Mouse (Mus musculus): ENCODE measurements around the gene Vps50. TPM values are rescaled to one million over a fixed set of nuclear protein-coding genes. Genes with fewer than 3 reads are reported as not detected.

The Vps50 gene
- polyA plus RNA-seq (2012; rRNA removed) = 3.8 and 5.9 TPM in 2 replicates

DNA sequence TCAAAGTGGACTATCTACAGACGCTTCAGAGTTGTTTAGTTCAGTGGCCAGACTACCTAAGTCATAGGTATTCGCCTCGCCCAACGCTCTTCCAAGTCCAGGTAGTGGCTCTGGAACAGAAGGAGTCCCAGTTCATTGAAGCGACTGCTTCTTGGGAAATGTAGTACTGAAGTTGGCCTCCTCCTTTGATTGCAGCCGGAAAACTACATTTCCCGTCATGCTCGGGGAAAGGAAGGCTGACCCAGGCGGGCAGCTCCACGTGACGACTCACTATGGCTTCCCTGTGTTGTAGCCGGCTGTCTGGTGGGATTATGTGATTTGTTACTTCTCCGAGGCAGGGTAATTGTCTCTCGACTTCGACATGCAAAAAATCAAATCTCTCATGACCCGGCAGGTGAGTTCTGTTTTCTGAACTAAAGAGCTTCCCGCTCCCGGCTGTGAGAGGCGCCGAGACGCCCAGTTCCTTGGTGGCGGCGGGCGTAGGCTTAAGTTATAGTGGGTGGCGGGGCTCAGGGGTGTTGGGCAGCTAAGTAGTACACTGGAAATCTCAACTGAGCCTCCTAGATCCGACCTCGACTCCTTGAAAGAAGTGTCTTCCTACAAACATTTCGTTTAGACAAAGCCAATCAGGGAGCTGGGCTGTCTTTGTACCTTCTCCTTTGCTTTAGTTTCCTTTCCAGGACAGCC, at the start of gene Vps50, which contains the start of gene Hepacam2:
Gene Vps50, plus strand, starts transcription at position 221 of the 687 bp plus-strand sequence.
Gene Hepacam2, minus strand, starts transcription at position 137 of the 687 bp plus-strand sequence.
- Histone ChIP-seq H3K27ac (ENCODE audit: control insufficient read depth, insufficient read depth, low read depth, low read length) (peak within 1 kb of the TSS; percentile 42), H3K4me1 (ENCODE audit: control insufficient read depth, insufficient read depth, low read length) (peaks cover 5% of the 10 kb centered on the region)
- TF ChIP-seq CTCF (IDR thresholded peaks at IDR 0.05; ENCODE audit: control insufficient read depth, insufficient read depth, insufficient replicate concordance, low read depth, low read length) (no peak), POLR2A (IDR thresholded peaks at IDR 0.05; ENCODE audit: control insufficient read depth, low read depth, low read length) (peak; percentile 67)

GRCm38 (mm10) chr6:3454421-3454820, 43.8 kb upstream of the Vps50 start:
- Histone ChIP-seq H3K27me3 (ENCODE audit: control insufficient read depth, insufficient read depth, low read length) (no peaks in the 10 kb centered on the region), H3K27ac (ENCODE audit: control insufficient read depth, insufficient read depth, low read depth, low read length) (no peak overlapping the region), H3K36me3 (ENCODE audit: control insufficient read depth, insufficient read depth, low read length) (no peaks in the 10 kb centered on the region), H3K4me1 (ENCODE audit: control insufficient read depth, insufficient read depth, low read length) (peaks cover 3% of the 10 kb centered on the region; the same call in 1 of the 2 replicates), H3K4me3 (ENCODE audit: control insufficient read depth, low read depth, low read length) (no peak overlapping the region)
- no peak for TF ChIP-seq CTCF (IDR thresholded peaks at IDR 0.05; ENCODE audit: control insufficient read depth, insufficient read depth, insufficient replicate concordance, low read depth, low read length)
- TF ChIP-seq POLR2A (IDR thresholded peaks at IDR 0.05; ENCODE audit: control insufficient read depth, low read depth, low read length) = no peak

More for the DNA sequence above, at the start of gene Vps50, which contains the start of gene Hepacam2:
- peak within 1 kb of the TSS; percentile 95 for H3K4me3 ChIP-seq (ENCODE audit: control insufficient read depth, low read depth, low read length)
- no peaks in the 10 kb centered on the region for H3K27me3 ChIP-seq (ENCODE audit: control insufficient read depth, insufficient read depth, low read length)
- H3K36me3 ChIP-seq (ENCODE audit: control insufficient read depth, insufficient read depth, low read length) = no peaks in the 10 kb centered on the region

DNA sequence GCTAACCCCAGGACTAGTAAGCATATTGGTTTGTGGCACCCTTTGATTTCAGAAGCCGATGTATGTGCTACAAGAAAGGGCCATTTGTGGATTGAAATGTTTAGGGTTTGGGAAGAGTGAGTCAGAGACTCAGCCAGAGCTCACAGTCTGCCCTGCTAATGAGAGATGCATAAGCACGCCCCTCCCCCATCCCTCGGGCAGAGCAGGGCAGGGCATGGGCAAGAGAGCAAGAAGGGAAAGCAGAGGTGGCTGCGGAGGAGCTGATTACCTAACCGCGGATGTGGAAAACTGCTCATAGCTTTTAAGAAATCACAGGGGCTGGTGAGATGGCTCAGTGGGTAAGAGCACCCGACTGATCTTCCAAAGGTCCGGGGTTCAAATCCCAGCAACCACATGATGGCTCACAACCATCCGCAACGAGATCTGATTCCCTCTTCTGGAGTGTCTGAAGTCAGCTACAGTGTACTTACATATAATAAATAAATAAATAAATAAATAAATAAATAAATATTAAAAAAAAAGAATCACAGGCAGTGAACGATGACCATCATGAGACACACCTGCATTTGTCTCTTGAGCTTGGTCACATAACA, 42.1 kb upstream of the Vps50 start:
- Histone ChIP-seq H3K4me3 (ENCODE audit: control insufficient read depth, low read depth, low read length) (no peak overlapping the region), H3K36me3 (ENCODE audit: control insufficient read depth, insufficient read depth, low read length) (no peaks in the 10 kb centered on the region), H3K4me1 (ENCODE audit: control insufficient read depth, insufficient read depth, low read length) (peaks cover 3% of the 10 kb centered on the region; the same call in 1 of the 2 replicates), H3K27ac (ENCODE audit: control insufficient read depth, insufficient read depth, low read depth, low read length) (no peak overlapping the region), H3K27me3 (ENCODE audit: control insufficient read depth, insufficient read depth, low read length) (no peaks in the 10 kb centered on the region)
- no peak for TF ChIP-seq CTCF (IDR thresholded peaks at IDR 0.05; ENCODE audit: control insufficient read depth, insufficient read depth, insufficient replicate concordance, low read depth, low read length)
- TF ChIP-seq POLR2A (IDR thresholded peaks at IDR 0.05; ENCODE audit: control insufficient read depth, low read depth, low read length) = no peak

- no peaks in the 10 kb centered on the region for H3K4me1 ChIP-seq (ENCODE audit: control insufficient read depth, insufficient read depth, low read length)
- TF ChIP-seq CTCF (IDR thresholded peaks at IDR 0.05; ENCODE audit: control insufficient read depth, insufficient read depth, insufficient replicate concordance, low read depth, low read length) = no peak
- TF ChIP-seq POLR2A (IDR thresholded peaks at IDR 0.05; ENCODE audit: control insufficient read depth, low read depth, low read length) = no peak
- H3K27me3 ChIP-seq (ENCODE audit: control insufficient read depth, insufficient read depth, low read length) = no peaks in the 10 kb centered on the region
- no peaks in the 10 kb centered on the region for H3K36me3 ChIP-seq (ENCODE audit: control insufficient read depth, insufficient read depth, low read length)
- no peak overlapping the region for H3K27ac ChIP-seq (ENCODE audit: control insufficient read depth, insufficient read depth, low read depth, low read length)
- H3K4me3 ChIP-seq (ENCODE audit: control insufficient read depth, low read depth, low read length) = no peak overlapping the region
Observed at GRCm38 (mm10) chr6:3463026-3463425, 35.2 kb upstream of the Vps50 start.

GRCm38 (mm10) chr6:3463594-3463993, 34.6 kb upstream of the Vps50 start:
- Histone ChIP-seq H3K27me3 (ENCODE audit: control insufficient read depth, insufficient read depth, low read length) (no peaks in the 10 kb centered on the region), H3K4me3 (ENCODE audit: control insufficient read depth, low read depth, low read length) (no peak overlapping the region), H3K36me3 (ENCODE audit: control insufficient read depth, insufficient read depth, low read length) (no peaks in the 10 kb centered on the region), H3K27ac (ENCODE audit: control insufficient read depth, insufficient read depth, low read depth, low read length) (no peak overlapping the region), H3K4me1 (ENCODE audit: control insufficient read depth, insufficient read depth, low read length) (no peaks in the 10 kb centered on the region)
- TF ChIP-seq CTCF (IDR thresholded peaks at IDR 0.05; ENCODE audit: control insufficient read depth, insufficient read depth, insufficient replicate concordance, low read depth, low read length) = no peak
- no peak for TF ChIP-seq POLR2A (IDR thresholded peaks at IDR 0.05; ENCODE audit: control insufficient read depth, low read depth, low read length)

DNA sequence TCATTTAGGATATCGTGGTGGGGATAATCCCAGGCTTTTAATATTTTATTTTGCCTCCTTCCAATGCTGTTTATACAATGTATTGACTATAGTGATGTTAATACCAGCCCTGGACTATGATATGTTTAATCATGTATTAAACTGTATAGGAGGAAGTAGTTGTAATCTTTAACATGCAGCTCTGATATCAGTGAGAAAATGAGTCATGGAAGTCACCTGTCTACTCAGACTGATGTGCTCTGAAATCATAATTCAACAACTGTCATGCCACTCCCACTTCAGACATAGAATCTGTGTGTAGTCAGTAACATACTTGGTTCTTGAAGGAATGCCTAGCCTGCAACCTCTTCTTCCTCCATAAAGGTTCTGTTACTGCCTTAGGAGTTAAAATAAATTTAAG, 29.6 kb upstream of the Vps50 start:
- Histone ChIP-seq H3K27ac (ENCODE audit: control insufficient read depth, insufficient read depth, low read depth, low read length) (no peak overlapping the region), H3K27me3 (ENCODE audit: control insufficient read depth, insufficient read depth, low read length) (no peaks in the 10 kb centered on the region), H3K4me3 (ENCODE audit: control insufficient read depth, low read depth, low read length) (no peak overlapping the region), H3K36me3 (ENCODE audit: control insufficient read depth, insufficient read depth, low read length) (no peaks in the 10 kb centered on the region), H3K4me1 (ENCODE audit: control insufficient read depth, insufficient read depth, low read length) (no peaks in the 10 kb centered on the region)
- TF ChIP-seq CTCF (IDR thresholded peaks at IDR 0.05; ENCODE audit: control insufficient read depth, insufficient read depth, insufficient replicate concordance, low read depth, low read length) = no peak
- TF ChIP-seq POLR2A (IDR thresholded peaks at IDR 0.05; ENCODE audit: control insufficient read depth, low read depth, low read length) = no peak

DNA sequence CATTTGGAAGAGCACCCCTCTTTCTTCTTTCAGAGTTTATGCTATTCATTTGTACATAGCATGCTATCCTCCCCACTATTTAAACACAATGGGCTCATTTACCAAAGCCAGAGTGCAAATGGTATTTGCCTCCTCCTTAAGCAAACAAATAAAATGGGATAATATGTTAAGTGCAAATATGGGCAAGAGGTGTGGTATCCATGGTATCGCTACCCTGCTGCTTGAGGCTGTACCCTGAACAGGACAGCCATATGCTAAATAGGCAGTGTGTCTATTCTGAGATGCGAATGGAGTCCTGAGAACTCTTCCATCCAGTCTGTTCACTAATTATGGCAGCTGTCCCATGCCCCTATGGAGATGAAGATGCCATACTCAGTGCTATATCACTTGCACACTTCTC, 27.5 kb upstream of the Vps50 start:
- no peak overlapping the region for H3K4me3 ChIP-seq (ENCODE audit: control insufficient read depth, low read depth, low read length)
- no peaks in the 10 kb centered on the region for H3K4me1 ChIP-seq (ENCODE audit: control insufficient read depth, insufficient read depth, low read length)
- H3K27me3 ChIP-seq (ENCODE audit: control insufficient read depth, insufficient read depth, low read length) = no peaks in the 10 kb centered on the region
- no peaks in the 10 kb centered on the region for H3K36me3 ChIP-seq (ENCODE audit: control insufficient read depth, insufficient read depth, low read length)
- TF ChIP-seq CTCF (IDR thresholded peaks at IDR 0.05; ENCODE audit: control insufficient read depth, insufficient read depth, insufficient replicate concordance, low read depth, low read length) (no peak), POLR2A (IDR thresholded peaks at IDR 0.05; ENCODE audit: control insufficient read depth, low read depth, low read length) (no peak)
- no peak overlapping the region for H3K27ac ChIP-seq (ENCODE audit: control insufficient read depth, insufficient read depth, low read depth, low read length)

All from testis, adult 2 months (tissue).